Mouse (Mus musculus): ENCODE data around the gene Lce6a.

DNA sequence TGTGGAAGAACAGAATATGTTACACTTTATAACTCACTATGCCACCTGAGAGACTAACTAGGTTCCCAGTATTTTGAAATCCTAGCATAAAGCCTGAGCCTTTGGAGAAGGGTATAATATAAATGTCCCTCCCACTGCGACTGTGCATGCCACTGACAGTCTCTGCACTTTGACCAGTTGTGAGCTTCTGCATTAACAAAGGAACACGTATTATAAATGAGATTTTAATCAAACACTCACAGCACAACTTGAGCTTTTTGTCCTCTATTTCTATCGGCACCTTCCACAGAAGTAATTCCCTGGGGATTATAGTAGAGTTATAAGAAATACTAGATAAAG lies 17.2 kb upstream of the Lce6a start:
- TF ChIP-seq CTCF (IDR thresholded peaks at IDR 0.05; ENCODE audit: low read depth) (no peak), EP300 (IDR thresholded peaks at IDR 0.05; ENCODE audit: low read depth) (no peak)
